Mouse (Mus musculus) kidney, adult 2 months (tissue): ENCODE results near the gene Havcr2.

Source experiments
- CTCF ChIP-seq: fragments of 200-500 bp; conservative IDR thresholded peaks from 2 replicates; pipeline ENCODE4 v1.5.1; 2011; ENCODE audit warnings: low read depth, mild to moderate bottlenecking, control low read depth, low read length, moderate library complexity, mixed read lengths; ENCODE audit not compliant: insufficient read depth, insufficient read length
- POLR2A ChIP-seq: fragments of 200-500 bp; IDR thresholded peaks from one replicate; pipeline ENCODE4 v1.6.1; 2011; ENCODE audit warnings: low read depth, low read length, control low read depth

DNA sequence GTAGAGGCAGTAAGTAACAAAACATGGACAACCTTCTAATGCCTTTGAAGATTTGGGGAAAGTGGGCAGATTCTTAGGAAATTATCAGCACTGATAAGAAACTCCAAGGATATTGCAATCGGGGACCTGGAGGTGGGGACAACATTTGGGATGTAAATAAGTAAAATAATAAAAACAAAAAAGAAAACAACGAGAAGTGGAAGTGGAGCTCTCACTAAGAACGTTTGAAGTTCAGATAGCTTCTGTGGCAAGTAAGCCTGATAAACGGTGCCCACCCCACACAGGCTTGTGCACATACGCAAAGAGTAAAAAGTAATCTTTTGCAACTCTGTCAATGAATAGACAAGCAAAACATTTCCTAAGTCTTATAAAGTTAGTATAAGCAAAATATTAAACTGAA, 10.8 kb upstream of the Havcr2 start:
- TF ChIP-seq POLR2A (no peak), CTCF (no peak)
